Mouse (Mus musculus) erythroblast, embryonic 14.5 days (primary cell): ENCODE results near the gene Sgo2b.

ENCODE experiments used
- GATA1 ChIP-seq: IDR thresholded peaks from 2 replicates; pipeline ENCODE4 v1.6.1; 2012; ENCODE audit warnings: low read length, inconsistent platforms, mixed read lengths
- TAL1 ChIP-seq: IDR thresholded peaks from 3 replicates; pipeline ENCODE4 v1.6.1; 2012; ENCODE audit warnings: low read length, inconsistent platforms, mixed read lengths

- TF ChIP-seq GATA1, result no peak
- TF ChIP-seq TAL1, result no peak
Measured at GRCm38 (mm10) chr8:63929301-63930097, 22.5 kb downstream of the Sgo2b start.
